Mouse (Mus musculus) mouse embryonic stem cell (cell line): ENCODE measurements around the gene Gm9887.

Experiments
- in situ Hi-C, 2 experiments: fragments of 300-500 bp; cut with MboI; formaldehyde crosslinking; loops; 1 replicate in 1 of 2; 3 replicates in 1 of 2; pipeline ENCODE4 v1.14.3; 2019 to 2020; ENCODE audit warnings: low sequenced_read_pairs in 2 of 2, low pct_unique_long_range_greater_than_20kb in 1 of 2, mixed read lengths in 1 of 2; ENCODE audit not compliant: unreplicated experiment in 1 of 2

The Gm9887 gene

GRCm38 (mm10) chr12:69371854-69372671 lies at the start of gene Gm9887, which contains the start of gene Arf6:
Gm9887 (minus strand) TSS chr12:69372458.
Arf6 (plus strand) TSS chr12:69372150.
- in situ Hi-C loops: loop anchor here in 1 of 2 experiments (10.0 to 25.0 kb wide), 2 partner anchors 203 to 315 kb away; partner anchors contain the start of gene Sos2

DNA sequence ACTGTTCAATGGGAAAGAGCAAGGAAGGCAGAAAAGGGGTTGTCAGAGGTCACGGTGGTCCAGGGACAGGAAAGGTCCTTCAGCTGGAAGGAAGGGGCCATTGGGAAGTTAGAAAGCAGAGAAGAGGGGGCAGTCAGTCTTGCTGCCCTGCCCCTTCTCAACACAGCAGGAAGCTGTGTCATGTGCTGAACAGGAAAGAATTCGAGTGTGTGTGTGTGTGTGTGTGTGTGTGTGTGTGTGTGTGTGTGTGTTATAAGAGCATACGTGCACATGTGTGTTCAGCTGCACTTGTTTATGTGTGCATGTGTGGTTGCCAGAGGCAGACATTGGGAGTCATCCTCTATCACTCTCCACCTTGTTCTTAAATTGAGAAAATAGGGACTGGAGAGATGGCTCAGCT lies 48.5 kb upstream of the Gm9887 start:
- in situ Hi-C loops: no loop called here

GRCm38 (mm10) chr12:69419606-69420005 lies 47.3 kb upstream of the Gm9887 start:
- in situ Hi-C loops: no loop called here

DNA sequence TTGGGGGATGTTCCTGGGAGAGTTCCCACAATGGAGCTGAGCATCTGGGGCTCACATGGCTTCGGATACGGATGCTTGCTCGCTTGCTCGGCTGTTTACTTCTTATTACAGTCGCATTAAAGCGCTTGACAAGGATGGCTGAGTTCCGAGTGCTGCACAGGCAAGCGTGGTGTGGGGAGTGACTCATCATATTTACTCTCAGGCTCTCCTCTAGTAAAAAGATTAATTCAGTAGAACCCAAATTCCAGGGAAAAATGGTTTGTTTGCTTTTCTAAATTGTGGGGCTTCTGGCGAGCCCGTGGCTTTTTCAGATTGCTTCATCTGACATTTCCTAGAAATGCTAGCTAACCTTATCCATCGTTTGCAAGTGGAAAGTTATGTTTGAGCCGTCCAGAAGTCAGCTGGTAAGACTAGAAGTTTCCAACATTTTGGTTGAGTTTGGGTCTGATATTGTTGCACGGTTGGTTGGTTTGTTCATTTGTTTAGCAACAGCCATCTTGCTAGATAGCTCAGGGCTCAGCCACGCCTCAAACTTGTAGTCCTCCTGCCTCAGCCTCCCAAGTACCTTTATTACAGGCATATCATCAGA lies 46.9 kb upstream of the Gm9887 start:
- in situ Hi-C loops: no loop called here

- in situ Hi-C loops: no loop called here
Observed at GRCm38 (mm10) chr12:69418606-69419005, 46.3 kb upstream of the Gm9887 start.

DNA sequence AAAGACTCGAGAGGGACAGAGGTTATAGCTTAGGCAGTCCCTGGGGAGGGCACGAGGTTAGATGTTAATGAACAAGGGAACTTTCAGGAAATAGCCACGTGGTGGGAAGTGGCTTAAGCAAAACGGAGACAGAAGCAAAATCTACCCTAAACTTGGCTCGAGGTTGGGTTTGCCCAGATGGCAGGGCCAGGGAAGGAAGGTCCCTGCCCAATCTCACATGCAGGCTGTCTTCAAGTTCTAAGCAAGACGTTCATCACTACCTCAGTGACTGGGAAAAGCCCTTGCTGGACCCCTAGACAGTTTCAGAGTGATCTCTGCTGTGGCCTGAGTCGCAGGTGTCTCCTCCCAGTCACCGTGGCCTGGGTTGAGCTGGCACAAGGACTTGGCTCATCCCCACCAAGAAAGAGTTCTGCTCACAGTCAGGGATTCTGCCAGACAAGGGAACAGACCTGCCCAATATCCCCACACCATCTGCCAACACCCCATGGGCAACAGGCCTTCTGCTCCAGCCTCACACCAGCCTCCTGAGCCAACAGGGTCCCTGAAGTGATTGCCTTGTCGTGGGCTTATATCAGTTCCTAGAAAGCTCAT lies 45.5 kb upstream of the Gm9887 start:
- in situ Hi-C loops: no loop called here

DNA sequence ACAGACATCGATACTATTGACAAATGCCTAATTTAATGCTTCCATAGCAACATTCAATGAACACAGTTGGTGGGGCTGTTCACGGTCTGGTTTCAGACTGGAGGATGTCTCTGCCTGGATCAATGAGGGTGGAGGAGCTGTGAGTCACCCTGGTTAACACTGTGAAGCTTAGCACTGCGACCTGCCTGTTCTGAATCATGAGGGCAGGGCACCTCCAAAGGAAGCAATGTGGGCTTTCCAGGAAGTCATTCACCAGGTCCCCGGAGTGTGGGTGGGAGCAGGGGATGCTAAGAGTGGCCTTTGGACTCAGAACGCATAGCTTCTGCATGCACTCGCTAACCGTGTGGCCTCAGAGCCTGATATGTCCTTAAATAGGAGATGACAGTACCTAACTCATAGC lies 44.5 kb upstream of the Gm9887 start:
- in situ Hi-C loops: no loop called here

DNA sequence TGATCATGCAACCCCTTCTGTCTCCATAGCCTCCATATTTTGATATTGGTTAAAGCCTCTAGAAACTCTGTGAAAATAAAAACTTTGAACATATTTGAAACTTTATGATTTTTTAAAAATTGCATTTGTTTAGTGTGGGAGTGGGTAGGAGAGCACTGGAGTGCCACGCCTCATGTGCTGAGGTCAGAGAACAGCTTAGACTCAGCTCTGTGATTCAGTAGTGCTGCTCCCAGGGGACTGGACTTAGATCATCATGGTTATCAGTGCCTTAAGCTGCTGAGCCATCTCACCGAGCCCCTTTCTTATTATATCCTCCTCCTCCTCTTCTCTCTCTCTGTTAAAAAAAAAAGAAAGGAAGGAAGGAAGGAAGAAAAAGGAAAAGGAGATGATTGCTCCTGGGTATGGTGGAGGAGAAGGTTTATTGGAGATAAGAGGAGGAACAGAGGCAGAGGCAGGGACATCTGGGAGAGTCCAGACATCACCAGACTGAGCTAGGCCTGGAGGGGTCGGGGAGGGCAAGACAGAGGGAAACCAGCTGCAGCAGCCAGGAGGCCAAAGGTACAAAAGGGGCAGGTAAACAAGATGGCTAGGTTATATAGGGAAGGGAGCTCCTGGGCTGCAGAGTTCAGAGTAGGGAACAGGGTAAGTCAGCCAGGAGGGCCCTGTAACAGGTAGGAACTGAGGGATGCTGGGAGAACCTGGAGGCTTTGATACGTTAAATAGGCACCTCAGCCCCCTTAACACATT lies 42.7 kb upstream of the Gm9887 start:
- in situ Hi-C loops: no loop called here

DNA sequence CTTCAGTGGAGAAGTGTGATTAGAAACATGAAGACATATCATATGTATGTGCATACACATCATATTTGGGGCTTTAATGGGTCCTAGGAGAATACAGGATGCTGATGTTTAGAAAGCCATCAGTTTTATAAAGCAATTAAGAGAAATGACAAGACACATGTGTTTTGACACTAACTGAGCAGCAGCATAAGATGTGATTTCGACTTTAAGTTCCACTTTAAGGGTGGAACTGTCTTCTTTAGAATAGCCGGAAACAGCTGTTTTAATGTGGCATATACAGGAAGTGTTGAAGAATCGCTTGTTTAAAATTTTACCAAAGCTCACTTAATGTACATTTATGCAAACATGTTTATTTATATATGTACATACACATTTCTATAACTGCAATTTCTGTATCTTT lies 41.0 kb upstream of the Gm9887 start:
- in situ Hi-C loops: no loop called here

DNA sequence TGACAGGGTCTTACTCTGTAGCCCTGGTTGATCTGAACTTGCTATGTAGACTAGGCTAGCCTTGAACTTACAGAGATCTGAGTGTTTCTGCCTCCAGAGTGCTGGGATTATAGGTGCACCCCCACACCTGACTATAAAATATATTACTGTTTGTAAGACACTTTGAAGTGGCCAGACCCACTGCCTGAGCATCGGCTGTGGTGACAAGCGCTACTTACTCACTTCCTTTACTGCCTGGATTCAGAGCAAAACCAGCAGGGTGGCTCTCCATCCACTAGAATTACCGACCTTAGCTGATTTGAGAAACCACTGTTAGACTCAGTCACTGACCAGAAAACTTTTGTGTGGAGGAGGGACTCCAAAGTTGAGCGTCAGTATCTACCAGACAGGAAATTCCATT lies 39.7 kb upstream of the Gm9887 start:
- in situ Hi-C loops: no loop called here

DNA sequence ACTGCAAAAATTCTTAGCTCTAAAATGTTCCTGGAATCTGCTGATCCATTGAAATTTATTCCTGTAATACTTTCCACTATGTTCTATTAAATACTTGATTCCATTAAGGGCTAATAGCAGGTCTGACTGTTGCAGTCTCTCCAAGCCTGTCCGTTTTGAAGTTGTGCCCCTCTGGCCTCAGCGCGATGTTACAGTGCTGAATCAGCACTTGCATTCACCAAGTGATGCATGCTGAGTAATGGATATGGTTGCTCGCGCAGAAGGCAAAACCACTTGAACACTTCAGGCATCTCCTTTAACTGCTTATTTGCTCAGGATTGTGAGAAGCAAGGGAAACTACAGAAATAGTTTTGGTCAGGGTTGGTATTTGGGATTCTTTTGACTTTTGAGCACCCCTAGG lies 38.5 kb upstream of the Gm9887 start:
- in situ Hi-C loops: no loop called here

DNA sequence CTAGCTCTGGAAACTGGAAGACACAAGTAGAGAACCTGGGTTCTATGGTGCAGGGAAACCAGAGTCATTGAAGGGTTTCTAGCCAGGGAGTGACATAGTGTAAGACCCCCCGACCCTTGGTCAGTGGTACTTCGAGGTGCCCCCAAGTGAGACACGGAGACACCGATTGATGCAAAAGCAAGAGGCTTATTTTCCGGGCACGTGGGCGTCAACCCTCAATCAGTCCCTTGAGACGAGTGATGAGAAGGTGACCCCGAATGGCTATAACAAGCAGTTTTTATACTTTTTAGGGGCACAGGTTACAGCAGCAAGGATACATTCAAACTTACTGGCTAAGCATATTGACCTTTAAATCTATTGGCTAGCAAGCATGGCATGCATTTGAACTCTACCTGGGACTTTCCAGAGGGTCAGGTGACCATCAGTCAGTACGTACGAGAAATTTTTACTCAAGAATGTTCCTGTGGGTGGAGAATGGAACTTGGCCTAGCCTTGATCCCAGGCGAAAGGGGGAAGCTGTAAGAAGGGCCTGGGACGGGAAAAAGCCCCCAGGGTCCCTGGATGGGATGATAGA lies 30.4 kb upstream of the Gm9887 start:
- in situ Hi-C loops: no loop called here

- in situ Hi-C loops: no loop called here
Observed at GRCm38 (mm10) chr12:69402100-69402499, 29.8 kb upstream of the Gm9887 start.

DNA sequence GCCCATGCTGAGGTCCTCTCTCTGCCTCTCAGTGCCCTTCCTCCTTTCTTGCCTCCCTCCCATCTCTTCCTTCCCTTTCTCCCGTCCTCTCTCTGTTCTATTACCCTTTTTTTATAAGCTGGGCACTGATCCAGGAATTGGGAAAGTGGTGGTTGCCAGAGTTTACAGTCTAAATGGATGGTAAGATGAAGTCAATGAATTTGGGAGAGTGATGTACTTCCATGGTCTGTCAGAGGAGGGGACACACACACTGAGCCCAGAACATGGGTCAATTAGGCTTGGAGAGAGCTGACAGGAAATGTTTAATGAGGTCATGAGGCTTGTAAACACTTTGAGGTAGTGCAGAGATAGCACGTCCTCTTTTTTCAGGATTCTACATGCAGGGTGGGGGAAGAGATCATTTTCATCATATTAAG lies 28.6 kb upstream of the Gm9887 start:
- in situ Hi-C loops: no loop called here

- in situ Hi-C loops: no loop called here
Observed at GRCm38 (mm10) chr12:69400367-69400766, 28.1 kb upstream of the Gm9887 start.

- in situ Hi-C loops: no loop called here
Observed at GRCm38 (mm10) chr12:69394456-69394855, 22.2 kb upstream of the Gm9887 start.

DNA sequence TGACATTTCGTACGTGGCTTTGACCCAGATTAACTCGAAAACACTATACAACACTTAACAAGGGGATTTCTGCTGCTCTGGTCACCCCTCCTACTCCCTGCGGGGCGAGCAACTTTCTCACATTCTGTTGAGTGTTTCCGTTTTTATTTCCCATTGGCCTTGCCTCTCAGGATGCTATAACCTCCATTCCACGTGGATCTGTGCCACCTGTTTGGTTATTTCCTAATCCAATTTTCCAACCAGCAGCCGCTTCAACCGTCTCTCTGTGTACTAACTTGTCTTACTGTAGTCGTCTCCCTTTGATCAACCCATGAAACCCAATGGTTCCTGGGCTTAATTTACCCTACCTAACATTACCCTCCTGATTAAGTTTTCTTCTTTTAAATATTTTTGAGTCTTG lies 20.8 kb upstream of the Gm9887 start:
- in situ Hi-C loops: no loop called here

DNA sequence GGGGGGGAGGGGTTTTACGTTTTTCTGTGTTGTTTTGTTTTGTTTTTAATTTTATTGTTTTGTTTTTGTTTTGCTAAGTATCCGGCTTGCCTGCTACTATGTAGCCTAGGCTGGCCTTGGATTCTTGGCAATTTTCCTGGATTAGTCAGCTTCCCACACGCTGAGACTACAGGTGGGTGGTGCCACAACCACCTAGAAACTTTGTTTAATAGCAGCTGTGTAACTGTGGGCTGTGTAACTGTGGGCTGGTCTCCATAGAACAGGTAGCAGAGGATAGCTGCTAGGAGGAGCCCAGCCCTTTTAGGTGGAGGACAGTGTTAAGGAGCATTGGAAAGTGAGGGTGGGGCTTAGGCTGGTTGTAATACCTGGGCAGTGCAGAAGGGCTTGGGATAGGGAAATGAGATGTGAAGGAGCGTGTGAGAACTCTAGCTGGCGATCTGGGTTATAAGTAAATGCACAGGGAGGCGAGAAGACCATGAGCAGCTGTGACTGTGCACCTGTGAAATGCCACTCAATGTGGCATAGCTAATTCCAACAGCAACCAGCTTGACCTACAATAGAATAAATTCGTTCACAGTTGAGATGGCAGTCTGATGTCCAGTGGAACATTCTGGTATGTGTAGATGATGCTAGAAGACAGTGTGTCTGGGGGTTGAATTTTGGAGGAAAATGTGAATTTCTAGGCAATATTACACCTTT lies 17.9 kb upstream of the Gm9887 start:
- in situ Hi-C loops: no loop called here
